Mouse (Mus musculus) stomach, postnatal 0 days (tissue): ENCODE data around the gene Surf6.

Source experiments
- CTCF ChIP-seq: IDR thresholded peaks from 2 replicates; pipeline ENCODE4 v1.5.1; 2016; ENCODE audit warnings: antibody characterized with exemption, low read depth, mild to moderate bottlenecking, moderate library complexity
- EP300 ChIP-seq: optimal IDR thresholded peaks from 2 replicates; pipeline ENCODE3; 2016; ENCODE audit warnings: antibody characterized with exemption

DNA sequence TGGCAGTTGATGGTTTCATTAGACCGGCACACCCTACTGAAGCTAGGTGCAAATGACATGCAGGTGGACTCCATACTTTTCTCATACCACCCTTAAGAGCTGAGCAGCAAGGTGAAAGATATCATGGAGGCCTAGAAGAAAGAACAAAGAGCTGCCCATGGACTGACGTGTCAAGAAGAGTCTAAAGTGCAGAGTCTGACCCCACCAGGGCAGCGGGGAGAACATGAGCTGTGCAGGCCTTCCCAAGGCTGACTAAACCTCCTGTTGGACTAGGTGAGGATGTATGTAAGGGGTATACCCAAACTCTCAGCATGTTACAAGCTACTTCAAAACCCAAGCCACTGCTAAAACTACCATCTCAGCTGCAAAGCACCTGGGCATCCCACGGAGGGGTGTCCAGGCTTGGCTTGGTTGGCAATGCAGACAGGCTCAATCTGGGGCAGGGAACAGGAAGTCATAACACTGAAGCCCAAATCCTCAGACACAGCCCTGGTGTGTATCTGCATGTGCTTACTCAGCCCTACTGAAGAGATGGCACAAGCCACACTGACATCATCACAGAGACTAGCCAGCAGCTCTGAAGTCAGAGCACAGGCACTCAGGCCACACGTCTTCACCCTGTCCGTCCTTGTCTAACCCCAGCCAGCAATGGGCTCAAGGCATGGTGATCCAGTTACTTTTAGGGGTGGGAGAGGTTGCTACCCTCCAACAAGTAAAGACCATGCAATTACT, 25.2 kb upstream of the Surf6 start:
- no peak for TF ChIP-seq CTCF
- TF ChIP-seq EP300: no peak
